Mouse (Mus musculus) lung, postnatal 0 days (tissue): ENCODE measurements around the gene Orc2.

ENCODE experiments used
- CTCF ChIP-seq: IDR thresholded peaks from 2 replicates; pipeline ENCODE4 v1.5.1; 2016; ENCODE audit warnings: antibody characterized with exemption, mild to moderate bottlenecking
- EP300 ChIP-seq: IDR thresholded peaks from 2 replicates; pipeline ENCODE4 v1.6.1; 2016; ENCODE audit warnings: antibody characterized with exemption, mild to moderate bottlenecking, control low read depth

DNA sequence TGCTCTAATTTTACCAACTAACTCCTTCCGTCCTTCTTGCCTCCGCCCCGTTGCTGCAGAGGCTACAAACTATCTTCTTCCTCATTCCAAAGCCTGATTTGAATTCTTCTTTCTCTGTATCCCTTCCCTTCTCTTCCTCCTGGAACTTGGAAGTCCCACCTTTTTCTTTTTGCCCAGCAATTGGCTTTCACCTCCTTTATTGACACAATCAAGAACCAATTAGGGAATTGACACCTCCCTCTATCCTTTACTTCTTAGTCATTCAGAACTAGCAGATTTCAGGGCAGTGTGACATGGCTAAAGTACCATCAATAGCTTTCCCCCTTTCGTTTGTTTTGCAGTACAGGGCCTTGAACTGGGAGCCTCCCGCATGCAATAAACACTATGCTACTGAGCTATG, 46.7 kb downstream of the Orc2 start:
- TF ChIP-seq EP300 (no peak), CTCF (no peak)
